Mouse (Mus musculus): ENCODE results near the gene Gm5678. TPM values are rescaled to one million over a fixed set of nuclear protein-coding genes. Genes with fewer than 3 reads are reported as not detected.

Gm5678 gene
- polyA plus RNA-seq, 1 experiment from 2014 or later: not detected

DNA sequence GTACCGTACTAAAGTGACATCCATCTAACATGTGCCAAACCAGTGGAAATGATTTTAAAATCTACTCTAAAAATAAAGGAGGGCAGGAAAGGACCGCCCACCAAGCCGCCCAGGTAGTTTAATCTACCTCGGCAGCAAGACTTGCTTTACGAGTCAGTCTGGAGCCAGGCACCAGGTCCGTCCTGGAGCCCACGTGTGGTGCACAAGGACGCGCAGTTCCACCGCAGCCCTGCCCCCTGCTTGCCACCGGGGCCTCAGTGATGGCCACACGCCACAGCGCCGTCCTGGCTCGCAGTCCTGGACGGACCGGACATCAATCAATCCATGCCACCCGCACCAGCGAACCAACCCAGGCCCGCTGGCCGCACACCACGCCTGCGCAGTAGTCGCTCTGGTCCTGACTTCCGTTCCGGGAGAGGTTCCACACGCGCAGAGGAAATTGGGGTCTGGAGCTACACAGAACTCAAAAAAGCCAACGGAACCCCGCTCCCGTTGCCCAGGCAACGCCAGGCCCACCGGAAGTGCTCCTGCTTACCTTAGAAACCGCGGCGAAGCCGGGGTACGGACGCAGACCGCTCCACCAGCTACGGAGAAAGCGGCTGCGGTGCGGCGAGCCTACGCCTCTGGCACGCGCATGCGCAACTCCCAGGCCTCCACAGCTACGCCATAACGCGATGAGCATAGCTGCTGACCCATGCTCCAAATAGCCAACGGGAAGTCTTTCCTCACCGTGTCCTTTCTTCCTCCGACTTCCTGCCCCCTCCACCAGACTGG lies 24.3 kb upstream of the Gm5678 start, which contains the start of gene Setd4:
TSS of gene Setd4 (minus strand) at position 625 of the 774 bp plus-strand sequence.
- 1% methylated on average over 55 of the region's 55 CpGs for WGBS
- no peaks in the 10 kb centered on the region for H3K36me3 ChIP-seq (ENCODE audit: control insufficient read depth, insufficient read depth, low read length)
- H3K4me1 ChIP-seq (ENCODE audit: control insufficient read depth, insufficient read depth, low read length): peaks cover 3% of the 10 kb centered on the region; the same call in 1 of the 2 replicates
- H3K27ac ChIP-seq (ENCODE audit: low read length): peak within 1 kb of the TSS; percentile 92
- peak within 1 kb of the TSS; percentile 65 for H3K4me3 ChIP-seq (ENCODE audit: low read depth, low read length)
- no peaks in the 10 kb centered on the region for H3K9me3 ChIP-seq (ENCODE audit: control insufficient read depth, low read depth, low read length)
- H3K9ac ChIP-seq (replicated peaks; ENCODE audit: low read depth, low read length): peak within 1 kb of the TSS; percentile 84
- ATAC-seq (ENCODE audit: insufficient number of reproducible peaks, insufficient read depth, low FRiP score, low read depth): peak; percentile 88
- no peaks in the 10 kb centered on the region for H3K27me3 ChIP-seq (ENCODE audit: control insufficient read depth, insufficient read depth, low read length)
- H3K4me2 ChIP-seq (replicated peaks; ENCODE audit: low read depth, low read length): peak within 1 kb of the TSS; percentile 75

DNA sequence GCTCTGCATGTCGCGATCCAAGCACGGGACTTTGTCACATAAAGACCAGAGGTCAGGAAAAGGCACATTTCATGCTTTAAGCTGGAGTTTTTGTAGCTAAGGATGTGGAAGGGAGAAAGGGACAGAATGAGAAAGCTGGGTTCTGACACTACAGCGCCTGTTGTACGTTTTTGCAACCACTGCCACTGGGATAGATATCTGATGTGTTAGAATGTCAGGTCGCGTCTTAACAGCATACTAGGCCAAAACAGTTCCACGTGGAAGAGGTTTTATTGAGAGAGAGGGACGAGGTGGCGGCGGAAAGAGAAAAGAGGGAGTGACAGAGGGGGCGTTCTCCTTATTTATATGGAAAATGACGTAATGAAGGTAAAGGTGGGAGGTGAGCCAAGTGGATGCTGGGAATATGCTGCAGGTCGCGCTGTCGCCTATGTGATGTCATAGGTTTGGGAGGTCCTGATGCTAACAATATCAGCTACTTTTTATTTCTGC lies 23.4 kb upstream of the Gm5678 start:
- Histone ChIP-seq H3K4me2 (replicated peaks; ENCODE audit: low read depth, low read length) (peak overlapping the region; percentile 75), H3K9me3 (ENCODE audit: control insufficient read depth, low read depth, low read length) (no peaks in the 10 kb centered on the region), H3K36me3 (ENCODE audit: control insufficient read depth, insufficient read depth, low read length) (no peaks in the 10 kb centered on the region), H3K9ac (replicated peaks; ENCODE audit: low read depth, low read length) (peak overlapping the region; percentile 84), H3K27ac (ENCODE audit: low read length) (peak overlapping the region; percentile 92), H3K4me3 (ENCODE audit: low read depth, low read length) (peak overlapping the region; percentile 65), H3K27me3 (ENCODE audit: control insufficient read depth, insufficient read depth, low read length) (no peaks in the 10 kb centered on the region), H3K4me1 (ENCODE audit: control insufficient read depth, insufficient read depth, low read length) (peaks cover 3% of the 10 kb centered on the region; the same call in 1 of the 2 replicates)
- ATAC-seq (ENCODE audit: insufficient number of reproducible peaks, insufficient read depth, low FRiP score, low read depth): no peak
- 4% methylated on average over 16 of the region's 16 CpGs for WGBS

DNA sequence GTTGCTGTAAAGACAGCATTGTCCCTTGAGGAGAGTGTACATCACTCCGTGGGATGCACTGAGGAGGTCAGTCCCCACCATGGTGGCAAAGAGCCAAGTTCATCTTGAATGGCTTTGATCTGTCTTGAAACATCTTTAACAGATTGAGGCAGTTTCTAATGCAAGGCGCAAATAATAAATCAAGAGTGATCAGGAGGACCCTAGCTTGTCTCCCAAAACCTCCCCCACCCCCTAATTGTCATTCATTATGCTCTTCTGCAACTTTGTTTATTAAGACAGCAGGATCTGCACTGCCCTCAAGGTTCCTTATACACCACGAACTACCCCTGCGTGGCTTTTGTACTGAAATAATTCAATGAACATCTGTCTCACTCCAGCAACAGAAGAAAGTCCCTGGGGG lies 22.3 kb upstream of the Gm5678 start, which contains the start of gene Cbr1:
TSS of gene Cbr1 (plus strand) at position 301 of the 400 bp plus-strand sequence.
- no peaks in the 10 kb centered on the region for H3K36me3 ChIP-seq (ENCODE audit: control insufficient read depth, insufficient read depth, low read length)
- 66% methylated on average over 4 of the region's 4 CpGs for WGBS
- H3K4me3 ChIP-seq (ENCODE audit: low read depth, low read length): peak within 1 kb of the TSS; percentile 65; the same call in 1 of the 2 replicates
- ATAC-seq (ENCODE audit: insufficient number of reproducible peaks, insufficient read depth, low FRiP score, low read depth): no peak
- no peak within 1 kb of the TSS for H3K27ac ChIP-seq (ENCODE audit: low read length)
- H3K4me2 ChIP-seq (replicated peaks; ENCODE audit: low read depth, low read length): peak within 1 kb of the TSS; percentile 75
- no peaks in the 10 kb centered on the region for H3K9me3 ChIP-seq (ENCODE audit: control insufficient read depth, low read depth, low read length)
- H3K27me3 ChIP-seq (ENCODE audit: control insufficient read depth, insufficient read depth, low read length): no peaks in the 10 kb centered on the region
- H3K4me1 ChIP-seq (ENCODE audit: control insufficient read depth, insufficient read depth, low read length): peaks cover 3% of the 10 kb centered on the region; the same call in 1 of the 2 replicates
- H3K9ac ChIP-seq (replicated peaks; ENCODE audit: low read depth, low read length): no peak within 1 kb of the TSS

DNA sequence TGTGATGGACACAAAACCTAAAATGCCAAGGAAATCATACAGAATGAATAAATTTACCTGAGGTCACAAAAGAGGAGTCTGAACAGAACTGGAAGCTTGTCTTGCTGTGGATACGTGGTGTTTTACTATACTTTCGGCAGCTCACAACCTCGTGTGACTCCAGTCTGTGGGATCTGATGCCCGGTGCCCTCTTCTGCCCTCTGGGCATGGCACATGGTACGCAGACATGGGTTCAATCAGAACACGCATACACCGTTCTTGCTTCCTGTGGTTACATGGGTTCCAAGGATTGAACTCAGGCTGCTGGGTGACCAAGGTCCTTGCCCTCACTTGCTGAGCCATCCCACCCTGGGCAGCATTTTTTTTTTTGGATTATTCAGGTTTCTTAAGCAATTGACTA lies 21.8 kb upstream of the Gm5678 start:
- Histone ChIP-seq H3K4me3 (ENCODE audit: low read depth, low read length) (no peak overlapping the region), H3K4me2 (replicated peaks; ENCODE audit: low read depth, low read length) (no peak overlapping the region), H3K36me3 (ENCODE audit: control insufficient read depth, insufficient read depth, low read length) (peaks cover 2% of the 10 kb centered on the region), H3K4me1 (ENCODE audit: control insufficient read depth, insufficient read depth, low read length) (peaks cover 3% of the 10 kb centered on the region; the same call in 1 of the 2 replicates), H3K27ac (ENCODE audit: low read length) (no peak overlapping the region), H3K27me3 (ENCODE audit: control insufficient read depth, insufficient read depth, low read length) (no peaks in the 10 kb centered on the region), H3K9me3 (ENCODE audit: control insufficient read depth, low read depth, low read length) (no peaks in the 10 kb centered on the region), H3K9ac (replicated peaks; ENCODE audit: low read depth, low read length) (no peak overlapping the region)
- ATAC-seq (ENCODE audit: insufficient number of reproducible peaks, insufficient read depth, low FRiP score, low read depth): no peak
- 90% methylated on average over 7 of the region's 7 CpGs for whole genome bisulfite sequencing

DNA sequence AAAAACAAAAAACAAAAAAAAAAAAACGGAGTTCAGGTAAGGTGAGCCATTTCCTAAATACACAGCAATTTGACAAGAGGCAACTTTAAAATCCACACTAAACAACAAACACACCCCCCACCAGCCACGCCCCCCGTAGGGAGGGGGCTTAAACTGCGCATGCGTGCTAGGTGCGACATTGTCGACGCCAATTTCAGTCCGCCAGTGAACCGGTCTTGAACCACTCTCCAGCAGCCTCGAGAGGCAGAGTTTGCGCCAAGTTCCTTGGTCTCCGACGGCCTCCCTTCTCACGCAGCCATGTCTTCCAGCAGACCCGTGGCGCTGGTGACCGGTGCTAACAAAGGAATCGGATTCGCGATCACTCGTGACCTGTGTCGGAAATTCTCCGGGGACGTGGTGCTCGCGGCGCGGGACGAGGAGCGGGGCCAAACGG lies 20.2 kb upstream of the Gm5678 start:
- peaks cover 3% of the 10 kb centered on the region; the same call in 1 of the 2 replicates for H3K4me1 ChIP-seq (ENCODE audit: control insufficient read depth, insufficient read depth, low read length)
- peak; percentile 31 for ATAC-seq (ENCODE audit: insufficient number of reproducible peaks, insufficient read depth, low FRiP score, low read depth)
- peaks cover 6% of the 10 kb centered on the region for H3K36me3 ChIP-seq (ENCODE audit: control insufficient read depth, insufficient read depth, low read length)
- no peaks in the 10 kb centered on the region for H3K27me3 ChIP-seq (ENCODE audit: control insufficient read depth, insufficient read depth, low read length)
- peak overlapping the region; percentile 58 for H3K4me3 ChIP-seq (ENCODE audit: low read depth, low read length)
- H3K9ac ChIP-seq (replicated peaks; ENCODE audit: low read depth, low read length): peak overlapping the region; percentile 60
- peak overlapping the region; percentile 76 for H3K4me2 ChIP-seq (replicated peaks; ENCODE audit: low read depth, low read length)
- under 1% methylated on average over 32 of the region's 32 CpGs for WGBS
- no peaks in the 10 kb centered on the region for H3K9me3 ChIP-seq (ENCODE audit: control insufficient read depth, low read depth, low read length)
- peak overlapping the region; percentile 49 for H3K27ac ChIP-seq (ENCODE audit: low read length)

DNA sequence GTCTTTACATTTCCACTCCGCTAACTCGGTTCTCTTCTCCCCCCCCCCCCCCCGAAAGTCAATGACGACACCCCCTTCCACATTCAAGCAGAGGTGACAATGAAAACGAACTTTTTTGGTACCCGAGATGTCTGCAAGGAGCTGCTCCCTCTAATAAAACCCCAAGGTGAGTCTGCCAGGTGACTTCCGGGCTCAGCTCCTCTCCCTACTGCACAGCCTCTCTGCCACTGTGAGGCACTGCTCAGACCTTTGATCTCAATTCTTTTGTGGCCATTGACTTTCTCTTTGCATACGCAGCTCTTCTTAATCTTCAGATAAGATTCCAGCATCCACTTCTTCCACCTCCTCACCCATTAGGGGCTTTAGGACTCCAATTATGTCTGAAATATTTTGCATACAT lies 19.2 kb upstream of the Gm5678 start:
- Histone ChIP-seq H3K9ac (replicated peaks; ENCODE audit: low read depth, low read length) (no peak overlapping the region), H3K27ac (ENCODE audit: low read length) (no peak overlapping the region), H3K4me3 (ENCODE audit: low read depth, low read length) (peak overlapping the region; percentile 58), H3K36me3 (ENCODE audit: control insufficient read depth, insufficient read depth, low read length) (peaks cover 6% of the 10 kb centered on the region), H3K4me2 (replicated peaks; ENCODE audit: low read depth, low read length) (peak overlapping the region; percentile 76), H3K9me3 (ENCODE audit: control insufficient read depth, low read depth, low read length) (no peaks in the 10 kb centered on the region), H3K27me3 (ENCODE audit: control insufficient read depth, insufficient read depth, low read length) (no peaks in the 10 kb centered on the region), H3K4me1 (ENCODE audit: control insufficient read depth, insufficient read depth, low read length) (peaks cover 3% of the 10 kb centered on the region; the same call in 1 of the 2 replicates)
- ATAC-seq (ENCODE audit: insufficient number of reproducible peaks, insufficient read depth, low FRiP score, low read depth): no peak
- WGBS: 48% methylated on average over 8 of the region's 8 CpGs

DNA sequence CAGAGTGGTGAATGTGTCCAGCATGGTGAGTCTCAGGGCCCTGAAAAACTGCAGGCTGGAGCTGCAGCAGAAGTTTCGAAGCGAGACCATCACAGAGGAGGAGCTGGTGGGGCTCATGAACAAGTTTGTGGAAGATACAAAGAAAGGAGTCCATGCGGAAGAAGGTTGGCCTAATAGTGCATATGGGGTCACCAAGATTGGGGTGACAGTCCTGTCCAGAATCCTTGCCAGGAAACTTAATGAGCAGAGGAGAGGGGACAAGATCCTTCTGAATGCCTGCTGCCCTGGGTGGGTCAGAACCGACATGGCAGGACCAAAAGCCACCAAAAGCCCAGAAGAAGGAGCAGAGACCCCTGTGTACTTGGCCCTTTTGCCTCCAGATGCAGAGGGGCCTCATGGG lies 18.1 kb upstream of the Gm5678 start:
- Histone ChIP-seq H3K27me3 (ENCODE audit: control insufficient read depth, insufficient read depth, low read length) (no peaks in the 10 kb centered on the region), H3K9ac (replicated peaks; ENCODE audit: low read depth, low read length) (no peak overlapping the region), H3K4me2 (replicated peaks; ENCODE audit: low read depth, low read length) (no peak overlapping the region), H3K4me1 (ENCODE audit: control insufficient read depth, insufficient read depth, low read length) (peaks cover 3% of the 10 kb centered on the region; the same call in 1 of the 2 replicates), H3K27ac (ENCODE audit: low read length) (no peak overlapping the region), H3K4me3 (ENCODE audit: low read depth, low read length) (no peak overlapping the region), H3K36me3 (ENCODE audit: control insufficient read depth, insufficient read depth, low read length) (peaks cover 6% of the 10 kb centered on the region), H3K9me3 (ENCODE audit: control insufficient read depth, low read depth, low read length) (no peaks in the 10 kb centered on the region)
- ATAC-seq (ENCODE audit: insufficient number of reproducible peaks, insufficient read depth, low FRiP score, low read depth): no peak
- 91% methylated on average over 4 of the region's 4 CpGs for WGBS

DNA sequence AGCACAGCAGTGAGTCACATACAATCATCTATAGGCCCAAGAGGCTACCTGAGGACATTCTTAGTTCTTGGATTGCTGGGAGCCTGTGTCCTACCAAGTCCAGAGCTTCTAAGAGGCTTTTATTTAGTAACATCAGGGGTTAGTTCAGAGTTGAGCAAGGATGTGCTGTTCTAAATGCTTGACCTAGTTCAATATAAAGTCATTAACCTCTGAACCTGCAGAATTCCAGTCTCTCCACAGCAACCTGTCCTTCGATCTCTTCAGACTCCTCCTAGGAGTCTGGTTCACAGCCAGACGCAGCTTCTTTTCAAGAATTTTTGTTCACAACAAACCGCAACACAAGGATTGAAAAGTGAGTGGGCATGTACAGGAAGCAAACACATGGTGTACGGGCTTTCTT lies 16.9 kb upstream of the Gm5678 start:
- H3K9ac ChIP-seq (replicated peaks; ENCODE audit: low read depth, low read length): no peak overlapping the region
- no peak overlapping the region for H3K4me2 ChIP-seq (replicated peaks; ENCODE audit: low read depth, low read length)
- no peaks in the 10 kb centered on the region for H3K27me3 ChIP-seq (ENCODE audit: control insufficient read depth, insufficient read depth, low read length)
- H3K27ac ChIP-seq (ENCODE audit: low read length): no peak overlapping the region
- no peak for ATAC-seq (ENCODE audit: insufficient number of reproducible peaks, insufficient read depth, low FRiP score, low read depth)
- H3K9me3 ChIP-seq (ENCODE audit: control insufficient read depth, low read depth, low read length): no peaks in the 10 kb centered on the region
- peaks cover 3% of the 10 kb centered on the region; the same call in 1 of the 2 replicates for H3K4me1 ChIP-seq (ENCODE audit: control insufficient read depth, insufficient read depth, low read length)
- 94% methylated on average over 4 of the region's 4 CpGs for WGBS
- H3K4me3 ChIP-seq (ENCODE audit: low read depth, low read length): no peak overlapping the region
- H3K36me3 ChIP-seq (ENCODE audit: control insufficient read depth, insufficient read depth, low read length): peaks cover 6% of the 10 kb centered on the region
